Mouse (Mus musculus): ENCODE measurements around the gene Rdm1. TPM values are rescaled to one million over a fixed set of nuclear protein-coding genes. Genes with fewer than 3 reads are reported as not detected.
"Not testable (repeated sequence)": the region's sequence is repeated elsewhere in the genome, so short reads cannot be mapped to it uniquely, and the experiment has no call there.

Rdm1 gene
- polyA plus RNA-seq, 1 experiment = 39.2 TPM

GRCm38 (mm10) chr11:101604531-101605453 is 22.2 kb upstream of the Rdm1 start:
- TF ChIP-seq CTCF (IDR thresholded peaks at IDR 0.05; ENCODE audit: borderline replicate concordance, control insufficient read depth, extremely low read depth, insufficient read depth, low read length, poor library complexity) = peak; percentile 26; the same call in 1 of the 2 replicates
- peak overlapping the region; percentile 41 for H3K4me3 ChIP-seq (ENCODE audit: control insufficient read depth, insufficient read depth, low read length)
- not testable (repeated sequence) for H3K27me3 ChIP-seq (ENCODE audit: control insufficient read depth, insufficient read depth, low read length); H3K27ac ChIP-seq (ENCODE audit: control insufficient read depth, insufficient read depth, low read length); H3K36me3 ChIP-seq (ENCODE audit: control insufficient read depth, insufficient read depth, low read length); H3K4me1 ChIP-seq (replicated peaks; ENCODE audit: control insufficient read depth, insufficient read depth, low read length)
- DNase-seq = peak; percentile 84
- 2% methylated on average over 30 of the region's 30 CpGs for WGBS

GRCm38 (mm10) chr11:101607134-101607533 is 19.9 kb upstream of the Rdm1 start:
- not testable (repeated sequence) for H3K4me3 ChIP-seq (ENCODE audit: control insufficient read depth, insufficient read depth, low read length); H3K27me3 ChIP-seq (ENCODE audit: control insufficient read depth, insufficient read depth, low read length); H3K27ac ChIP-seq (ENCODE audit: control insufficient read depth, insufficient read depth, low read length); DNase-seq; H3K36me3 ChIP-seq (ENCODE audit: control insufficient read depth, insufficient read depth, low read length); H3K4me1 ChIP-seq (replicated peaks; ENCODE audit: control insufficient read depth, insufficient read depth, low read length)
- 97% methylated on average over 4 of the region's 4 CpGs for WGBS

- 16% methylated on average over 11 of the region's 11 CpGs for WGBS
- TF ChIP-seq POLR2A (IDR thresholded peaks at IDR 0.05; ENCODE audit: control insufficient read depth, extremely low read depth, insufficient read depth, low read length, poor library complexity) (no peak), CTCF (IDR thresholded peaks at IDR 0.05; ENCODE audit: borderline replicate concordance, control insufficient read depth, extremely low read depth, insufficient read depth, low read length, poor library complexity) (no peak)
These were observed 16.6 kb upstream of the Rdm1 start for GRCm38 (mm10) chr11:101610445-101610844.

GRCm38 (mm10) chr11:101613596-101613995 is 13.4 kb upstream of the Rdm1 start:
- H3K27me3 ChIP-seq (ENCODE audit: control insufficient read depth, insufficient read depth, low read length) = no peaks in the 10 kb centered on the region
- H3K36me3 ChIP-seq (ENCODE audit: control insufficient read depth, insufficient read depth, low read length) = no peaks in the 10 kb centered on the region
- WGBS = 90% methylated on average over 6 of the region's 6 CpGs
- no peak for DNase-seq
- peaks cover 12% of the 10 kb centered on the region for H3K4me1 ChIP-seq (replicated peaks; ENCODE audit: control insufficient read depth, insufficient read depth, low read length)
- no peak overlapping the region for H3K27ac ChIP-seq (ENCODE audit: control insufficient read depth, insufficient read depth, low read length)
- no peak overlapping the region for H3K4me3 ChIP-seq (ENCODE audit: control insufficient read depth, insufficient read depth, low read length)
- TF ChIP-seq CTCF (IDR thresholded peaks at IDR 0.05; ENCODE audit: borderline replicate concordance, control insufficient read depth, extremely low read depth, insufficient read depth, low read length, poor library complexity) = no peak
- no peak for TF ChIP-seq POLR2A (IDR thresholded peaks at IDR 0.05; ENCODE audit: control insufficient read depth, extremely low read depth, insufficient read depth, low read length, poor library complexity)

More at GRCm38 (mm10) chr11:101610445-101610844, 16.6 kb upstream of the Rdm1 start:
- Histone ChIP-seq H3K36me3 (ENCODE audit: control insufficient read depth, insufficient read depth, low read length) (no peaks in the 10 kb centered on the region), H3K4me3 (ENCODE audit: control insufficient read depth, insufficient read depth, low read length) (no peak overlapping the region), H3K27ac (ENCODE audit: control insufficient read depth, insufficient read depth, low read length) (no peak overlapping the region), H3K27me3 (ENCODE audit: control insufficient read depth, insufficient read depth, low read length) (no peaks in the 10 kb centered on the region), H3K4me1 (replicated peaks; ENCODE audit: control insufficient read depth, insufficient read depth, low read length) (peaks cover 3% of the 10 kb centered on the region)
- DNase-seq = no peak

GRCm38 (mm10) chr11:101614116-101614515 is 12.9 kb upstream of the Rdm1 start:
- TF ChIP-seq POLR2A (IDR thresholded peaks at IDR 0.05; ENCODE audit: control insufficient read depth, extremely low read depth, insufficient read depth, low read length, poor library complexity) = no peak
- TF ChIP-seq CTCF (IDR thresholded peaks at IDR 0.05; ENCODE audit: borderline replicate concordance, control insufficient read depth, extremely low read depth, insufficient read depth, low read length, poor library complexity) = no peak
- peaks cover 12% of the 10 kb centered on the region for H3K4me1 ChIP-seq (replicated peaks; ENCODE audit: control insufficient read depth, insufficient read depth, low read length)
- DNase-seq = no peak
- H3K4me3 ChIP-seq (ENCODE audit: control insufficient read depth, insufficient read depth, low read length) = no peak overlapping the region
- WGBS = 97% methylated on average over 4 of the region's 4 CpGs
- no peak overlapping the region for H3K27ac ChIP-seq (ENCODE audit: control insufficient read depth, insufficient read depth, low read length)
- no peaks in the 10 kb centered on the region for H3K27me3 ChIP-seq (ENCODE audit: control insufficient read depth, insufficient read depth, low read length)
- H3K36me3 ChIP-seq (ENCODE audit: control insufficient read depth, insufficient read depth, low read length) = no peaks in the 10 kb centered on the region

GRCm38 (mm10) chr11:101615380-101615779 is 11.6 kb upstream of the Rdm1 start:
- Histone ChIP-seq H3K4me1 (replicated peaks; ENCODE audit: control insufficient read depth, insufficient read depth, low read length) (peaks cover 12% of the 10 kb centered on the region), H3K27ac (ENCODE audit: control insufficient read depth, insufficient read depth, low read length) (no peak overlapping the region), H3K27me3 (ENCODE audit: control insufficient read depth, insufficient read depth, low read length) (no peaks in the 10 kb centered on the region), H3K36me3 (ENCODE audit: control insufficient read depth, insufficient read depth, low read length) (no peaks in the 10 kb centered on the region), H3K4me3 (ENCODE audit: control insufficient read depth, insufficient read depth, low read length) (no peak overlapping the region)
- no peak for DNase-seq
- WGBS = 64% methylated on average over 6 of the region's 6 CpGs
- TF ChIP-seq POLR2A (IDR thresholded peaks at IDR 0.05; ENCODE audit: control insufficient read depth, extremely low read depth, insufficient read depth, low read length, poor library complexity) (no peak), CTCF (IDR thresholded peaks at IDR 0.05; ENCODE audit: borderline replicate concordance, control insufficient read depth, extremely low read depth, insufficient read depth, low read length, poor library complexity) (no peak)

GRCm38 (mm10) chr11:101616104-101616503 is 10.9 kb upstream of the Rdm1 start:
- no peak for DNase-seq
- 95% methylated on average over 8 of the region's 8 CpGs for WGBS
- H3K27ac ChIP-seq (ENCODE audit: control insufficient read depth, insufficient read depth, low read length) = no peak overlapping the region
- H3K36me3 ChIP-seq (ENCODE audit: control insufficient read depth, insufficient read depth, low read length) = no peaks in the 10 kb centered on the region
- no peak for TF ChIP-seq POLR2A (IDR thresholded peaks at IDR 0.05; ENCODE audit: control insufficient read depth, extremely low read depth, insufficient read depth, low read length, poor library complexity)
- no peak for TF ChIP-seq CTCF (IDR thresholded peaks at IDR 0.05; ENCODE audit: borderline replicate concordance, control insufficient read depth, extremely low read depth, insufficient read depth, low read length, poor library complexity)
- no peak overlapping the region for H3K4me3 ChIP-seq (ENCODE audit: control insufficient read depth, insufficient read depth, low read length)
- H3K4me1 ChIP-seq (replicated peaks; ENCODE audit: control insufficient read depth, insufficient read depth, low read length) = peaks cover 15% of the 10 kb centered on the region
- H3K27me3 ChIP-seq (ENCODE audit: control insufficient read depth, insufficient read depth, low read length) = no peaks in the 10 kb centered on the region
